Mouse (Mus musculus) heart, adult 2 months (tissue): ENCODE results near the gene Stpg1.

Source experiments
- CTCF ChIP-seq: fragments of 200-600 bp; IDR thresholded peaks from 2 replicates; pipeline ENCODE4 v1.8.1; 2022; ENCODE audit warnings: antibody characterized with exemption, mild to moderate bottlenecking, moderate library complexity
- EP300 ChIP-seq: fragments of 200-500 bp; IDR thresholded peaks from 2 replicates; pipeline ENCODE4 v1.6.1; 2011; ENCODE audit warnings: low read depth, low read length, control low read depth; ENCODE audit not compliant: insufficient read depth
- POLR2A ChIP-seq: fragments of 200-500 bp; IDR thresholded peaks from 2 replicates; pipeline ENCODE4 v1.6.1; 2011; ENCODE audit warnings: mild to moderate bottlenecking, low read depth, low read length, control low read depth; ENCODE audit not compliant: insufficient read depth

- TF ChIP-seq EP300 (no peak), POLR2A (no peak), CTCF (no peak)
These were observed 41.4 kb upstream of the Stpg1 start for GRCm38 (mm10) chr4:135453164-135453563.
